Mouse (Mus musculus) brain, embryonic 14.5 days (tissue): Measurements from ENCODE around the gene Nbea.

ENCODE experiments used
- CTCF ChIP-seq: fragments of 200-500 bp; IDR thresholded peaks from 2 replicates; pipeline ENCODE4 v1.5.1; 2012; ENCODE audit warnings: inconsistent platforms, mild to moderate bottlenecking, moderate library complexity, borderline replicate concordance; ENCODE audit not compliant: insufficient read depth, insufficient read length; ENCODE audit errors: extremely low read depth
- POLR2A ChIP-seq: fragments of 200-500 bp; IDR thresholded peaks from 2 replicates; pipeline ENCODE4 v1.6.1; 2012; ENCODE audit warnings: mild to moderate bottlenecking, inconsistent platforms, borderline replicate concordance; ENCODE audit not compliant: poor library complexity, insufficient read depth, insufficient read length, severe bottlenecking; ENCODE audit errors: extremely low read depth

DNA sequence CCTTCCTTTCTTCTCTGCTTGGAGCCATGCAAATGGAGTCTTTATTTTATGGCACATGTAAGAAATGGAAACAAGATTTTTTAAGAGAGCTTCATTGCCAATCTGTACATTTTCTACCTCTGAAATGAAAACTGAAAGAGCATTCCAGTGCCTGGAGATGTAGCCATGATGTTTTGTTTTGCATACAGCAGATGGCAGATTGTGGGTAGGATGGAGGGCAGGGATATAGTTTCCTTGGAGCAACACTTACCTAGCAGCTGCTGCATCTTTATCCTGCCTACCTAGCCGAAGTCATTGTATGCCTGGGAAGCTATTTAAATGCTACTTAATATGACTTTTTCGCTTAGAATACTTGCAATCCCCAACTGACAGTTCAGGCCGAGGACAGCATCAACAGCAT, 518.8 kb downstream of the Nbea start:
- TF ChIP-seq POLR2A (no peak), CTCF (no peak)
